Mouse (Mus musculus): ENCODE data around the gene Dhx15.

DNA sequence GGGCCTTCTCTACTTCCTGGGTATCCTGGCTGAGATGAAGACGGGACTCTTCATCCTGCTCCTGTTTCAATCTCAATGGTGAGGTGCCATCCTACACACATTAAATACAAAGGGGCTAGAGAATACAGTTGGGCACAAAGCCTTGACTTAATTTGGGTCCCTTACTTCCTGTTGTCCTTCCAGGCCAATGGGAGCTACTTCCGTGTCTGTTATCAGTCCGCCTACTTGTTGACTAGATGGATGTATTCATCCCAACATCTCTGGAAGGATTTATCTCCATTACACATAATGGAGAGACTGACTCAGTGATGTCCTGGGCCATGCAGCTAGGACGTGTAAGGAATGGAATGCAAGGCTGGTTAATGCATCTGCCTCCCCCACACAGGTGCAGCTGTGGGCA, 72.5 kb downstream of the Dhx15 start:
- TF ChIP-seq POLR2A (IDR thresholded peaks at IDR 0.05; ENCODE audit: low read depth, low read length) (no peak), CTCF (IDR thresholded peaks at IDR 0.05; ENCODE audit: extremely low read depth, insufficient read depth, insufficient read length, insufficient replicate concordance) (no peak)
